Mouse (Mus musculus) heart, adult 2 months (tissue): ENCODE measurements around the gene Hnrnpul1. TPM values are rescaled to one million over a fixed set of nuclear protein-coding genes. Genes with fewer than 3 reads are reported as not detected.

Source experiments
- DNase-seq, 2 experiments: peaks; one replicate each; pipeline ENCODE4 v3.0.0; 2021
- H3K27ac ChIP-seq: fragments of 200-600 bp; 2 replicates; pipeline ENCODE4 v1.8.1; 2022
- H3K27me3 ChIP-seq: fragments of 200-500 bp; 2 replicates; pipeline ENCODE4 v1.6.1; 2012; ENCODE audit warnings: mild to moderate bottlenecking, low read length, inconsistent platforms, mixed read lengths; ENCODE audit not compliant: control insufficient read depth, insufficient read depth
- H3K36me3 ChIP-seq: fragments of 200-500 bp; 2 replicates; pipeline ENCODE4 v1.6.1; 2012; ENCODE audit warnings: low read length, inconsistent platforms; ENCODE audit not compliant: control insufficient read depth, insufficient read depth
- H3K4me1 ChIP-seq: fragments of 200-500 bp; 2 replicates; pipeline ENCODE4 v1.6.1; 2011; ENCODE audit warnings: low read length; ENCODE audit not compliant: control insufficient read depth, insufficient read depth
- H3K4me3 ChIP-seq: fragments of 200-600 bp; 2 replicates; pipeline ENCODE4 v1.8.1; 2022
- H3K79me2 ChIP-seq: fragments of 200-500 bp; replicated peaks from 2 replicates; pipeline ENCODE4 v1.6.1; 2012; ENCODE audit warnings: mild to moderate bottlenecking, inconsistent platforms, low read length, moderate library complexity, mixed read lengths; ENCODE audit not compliant: control insufficient read depth, insufficient read depth
- H3K9ac ChIP-seq: fragments of 200-500 bp; 2 replicates; pipeline ENCODE4 v1.6.1; 2012; ENCODE audit warnings: low read depth, mild to moderate bottlenecking, control low read depth, inconsistent platforms, low read length, mixed read lengths
- CTCF ChIP-seq: fragments of 200-600 bp; IDR thresholded peaks from 2 replicates; pipeline ENCODE4 v1.8.1; 2022; ENCODE audit warnings: antibody characterized with exemption, mild to moderate bottlenecking, moderate library complexity
- EP300 ChIP-seq: fragments of 200-500 bp; IDR thresholded peaks from 2 replicates; pipeline ENCODE4 v1.6.1; 2011; ENCODE audit warnings: low read depth, low read length, control low read depth; ENCODE audit not compliant: insufficient read depth
- POLR2A ChIP-seq: fragments of 200-500 bp; IDR thresholded peaks from 2 replicates; pipeline ENCODE4 v1.6.1; 2011; ENCODE audit warnings: mild to moderate bottlenecking, low read depth, low read length, control low read depth; ENCODE audit not compliant: insufficient read depth
- WGBS: fragments of 180-500 bp; shearing (Covaris S2); methylation state at CpG from one replicate; pipeline ENCODE4 v1.1.7; 2018; 5-methylcytosine and 5-hydroxymethylcytosine counted together
- intact Hi-C: fragments of 180-260 bp; cut with DNase I; formaldehyde crosslinking; loops from one replicate; pipeline ENCODE4 v1.15.1; 2025
- polyA plus RNA-seq: library from polyadenylated mRNA; depleted of rRNA; stranded (reverse); fragments of >200 nt; gene quantifications from 2 replicates; pipeline ENCODE4 v1.2.3, GENCODE M21; 2012
- total RNA-seq, 2 experiments: library from RNA; stranded (reverse); gene quantifications; 2 replicates each; pipeline ENCODE4 v1.2.3; 2021

Gene Hnrnpul1
- total and polyA plus RNA-seq, 3 experiments: 29.4 to 76.2 (median 71.0) TPM

DNA sequence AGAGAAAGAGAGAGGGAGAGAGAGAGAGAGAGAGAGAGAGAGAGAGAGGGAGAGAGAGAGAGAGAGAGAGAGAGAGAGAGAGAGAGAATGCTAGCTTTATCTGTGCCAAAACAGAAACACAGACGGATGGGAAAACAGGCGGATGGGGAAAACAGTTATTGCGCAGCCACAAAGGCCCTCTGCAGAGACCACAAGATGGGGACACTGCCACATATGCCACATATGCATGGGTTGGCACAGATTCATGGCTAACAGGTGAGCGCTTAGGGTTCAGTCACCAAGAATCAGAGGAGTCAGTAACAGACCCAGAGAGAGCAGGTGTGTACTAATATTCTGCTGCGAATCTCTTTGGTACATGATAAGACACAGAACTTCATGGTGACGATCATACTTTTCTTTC, 28.2 kb upstream of the Hnrnpul1 start:
- Histone ChIP-seq H3K27me3 (no peaks in the 10 kb centered on the region), H3K79me2 (no peaks in the 10 kb centered on the region), H3K36me3 (no peaks in the 10 kb centered on the region; the same call in 1 of the 2 replicates), H3K27ac (peak overlapping the region; percentile 58), H3K9ac (no peak overlapping the region), H3K4me1 (peaks cover 14% of the 10 kb centered on the region), H3K4me3 (no peak overlapping the region)
- 65% methylated on average over 6 of the region's 6 CpGs for WGBS
- no peak for TF ChIP-seq POLR2A
- no peak for TF ChIP-seq EP300
- no peak for TF ChIP-seq CTCF
- no peak for DNase-seq
- intact Hi-C loops: loop anchor here (2.0 kb wide), 1 partner anchor 18 kb away; no protein-coding TSS in a partner anchor

DNA sequence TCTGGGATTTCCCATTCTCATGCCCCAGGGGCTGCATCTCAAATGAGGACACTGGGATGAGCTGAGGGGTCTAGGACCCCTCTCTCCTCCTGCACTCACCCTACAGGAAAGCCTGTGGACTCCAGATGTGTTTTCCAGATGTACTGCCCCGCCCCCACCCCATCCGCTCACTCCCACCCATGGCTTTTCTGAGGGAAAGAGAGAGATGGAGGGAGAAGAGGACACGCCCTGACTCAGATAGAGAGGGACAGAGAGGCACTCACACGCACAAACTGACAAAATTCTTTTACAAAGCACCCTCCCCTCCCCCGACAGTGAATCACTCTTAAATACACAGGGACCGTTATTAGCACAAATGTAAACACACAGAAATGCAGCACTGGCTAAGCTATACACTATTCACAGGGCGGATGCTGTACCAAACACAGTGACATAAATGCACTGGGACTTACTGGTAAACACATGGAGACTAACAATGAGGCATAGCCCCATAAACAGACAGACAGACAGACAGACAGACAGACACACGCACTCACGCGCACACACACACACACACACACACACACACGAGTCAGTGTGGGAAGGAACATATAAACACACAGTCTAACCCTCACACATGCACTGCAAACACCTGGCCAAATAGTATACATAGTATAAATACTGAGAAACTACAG, 27.5 kb upstream of the Hnrnpul1 start:
- no peaks in the 10 kb centered on the region for H3K27me3 ChIP-seq
- DNase-seq: no peak
- 33% methylated on average over 11 of the region's 11 CpGs for WGBS
- H3K4me3 ChIP-seq: peak overlapping the region; percentile 45
- peaks cover 14% of the 10 kb centered on the region for H3K4me1 ChIP-seq
- H3K36me3 ChIP-seq: no peaks in the 10 kb centered on the region; the same call in 1 of the 2 replicates
- intact Hi-C loops: loop anchor here (2.0 kb wide), 1 partner anchor 19 kb away; no protein-coding TSS in a partner anchor
- peak overlapping the region; percentile 69 for H3K9ac ChIP-seq
- no peaks in the 10 kb centered on the region for H3K79me2 ChIP-seq
- H3K27ac ChIP-seq: peak overlapping the region; percentile 83
- TF ChIP-seq CTCF (no peak), EP300 (no peak), POLR2A (peak; percentile 13; the same call in 1 of the 2 replicates)

DNA sequence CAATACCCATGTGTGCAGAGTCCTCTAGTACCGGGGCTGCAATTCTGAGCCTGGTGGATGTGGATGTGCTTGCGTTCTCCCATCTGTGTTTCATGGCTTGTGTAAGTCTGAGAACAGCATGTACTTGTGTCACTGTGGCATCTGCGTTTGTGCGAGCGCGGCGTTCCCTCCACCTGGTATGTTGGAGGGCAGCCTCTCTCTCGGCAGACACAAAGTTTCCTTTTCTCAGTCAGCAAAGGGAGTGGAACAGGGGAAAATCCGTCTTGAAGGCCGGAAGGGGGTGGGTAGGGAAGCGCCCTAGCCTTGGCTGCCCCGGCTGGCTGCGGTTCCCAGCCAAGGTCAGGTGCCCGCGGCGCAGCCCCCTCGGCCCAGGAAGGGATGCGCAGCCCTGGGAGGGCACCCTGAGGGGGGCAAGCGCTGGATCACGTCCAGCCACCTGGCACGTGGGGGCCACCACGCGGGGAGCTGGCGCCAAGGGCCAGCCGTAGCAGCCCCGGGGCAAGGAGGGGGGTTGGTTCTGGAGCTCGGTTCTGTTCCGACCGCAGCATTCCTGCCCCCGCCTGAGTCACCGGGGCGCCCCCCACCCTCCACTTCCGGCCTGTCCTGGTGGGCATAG, 26.9 kb upstream of the Hnrnpul1 start:
- Histone ChIP-seq H3K4me1 (peaks cover 15% of the 10 kb centered on the region), H3K9ac (peak overlapping the region; percentile 69), H3K4me3 (peak overlapping the region; percentile 45), H3K27me3 (no peaks in the 10 kb centered on the region), H3K36me3 (no peaks in the 10 kb centered on the region; the same call in 1 of the 2 replicates), H3K79me2 (no peaks in the 10 kb centered on the region), H3K27ac (peak overlapping the region; percentile 83)
- TF ChIP-seq POLR2A: peak; percentile 39; the same call in 1 of the 2 replicates
- no peak for TF ChIP-seq CTCF
- peak; percentile 70; the same call in 1 of the 2 replicates for TF ChIP-seq EP300
- 3% methylated on average over 31 of the region's 33 CpGs for WGBS
- intact Hi-C loops: no loop called here
- peak; percentile 67 to 71 for DNase-seq

- Histone ChIP-seq H3K36me3 (no peaks in the 10 kb centered on the region; the same call in 1 of the 2 replicates), H3K27me3 (no peaks in the 10 kb centered on the region), H3K4me3 (no peak overlapping the region), H3K79me2 (no peaks in the 10 kb centered on the region), H3K4me1 (peaks cover 15% of the 10 kb centered on the region), H3K27ac (peak overlapping the region; percentile 83), H3K9ac (no peak overlapping the region; the same call in 1 of the 2 replicates)
- WGBS: 48% methylated on average over 4 of the region's 4 CpGs
- TF ChIP-seq EP300 (no peak), POLR2A (no peak), CTCF (no peak)
- intact Hi-C loops: no loop called here
- peak in 1 of 2 experiments; percentile 35 for DNase-seq
These were observed 26.2 kb upstream of the Hnrnpul1 start for GRCm38 (mm10) chr7:25780753-25781152.

DNA sequence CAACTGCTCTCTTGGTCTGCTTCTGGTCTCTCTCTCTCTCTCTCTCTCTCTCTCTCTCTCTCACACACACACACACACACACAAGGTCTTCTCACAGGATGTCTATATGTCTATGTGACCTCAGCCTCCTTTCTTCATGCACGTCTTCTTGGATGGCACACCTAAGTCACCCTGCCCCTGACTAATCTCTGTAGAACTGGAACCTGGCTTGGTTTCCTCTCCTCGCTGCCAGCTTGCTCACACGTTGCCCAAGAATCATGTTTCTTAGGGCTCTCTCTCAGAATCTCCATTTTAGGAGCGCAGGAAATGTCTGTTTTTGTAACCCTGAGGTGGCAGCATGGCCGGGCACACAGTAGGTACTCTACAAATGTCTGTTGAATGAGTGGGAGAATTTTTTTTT, 25.5 kb upstream of the Hnrnpul1 start:
- H3K27ac ChIP-seq: no peak overlapping the region; the same call in 1 of the 2 replicates
- WGBS: 80% methylated on average over 5 of the region's 5 CpGs
- H3K36me3 ChIP-seq: no peaks in the 10 kb centered on the region; the same call in 1 of the 2 replicates
- H3K4me3 ChIP-seq: no peak overlapping the region
- no peak overlapping the region for H3K9ac ChIP-seq
- intact Hi-C loops: no loop called here
- peaks cover 15% of the 10 kb centered on the region for H3K4me1 ChIP-seq
- DNase-seq: no peak
- H3K79me2 ChIP-seq: no peaks in the 10 kb centered on the region
- no peak for TF ChIP-seq POLR2A
- no peak for TF ChIP-seq CTCF
- TF ChIP-seq EP300: no peak
- H3K27me3 ChIP-seq: no peaks in the 10 kb centered on the region

DNA sequence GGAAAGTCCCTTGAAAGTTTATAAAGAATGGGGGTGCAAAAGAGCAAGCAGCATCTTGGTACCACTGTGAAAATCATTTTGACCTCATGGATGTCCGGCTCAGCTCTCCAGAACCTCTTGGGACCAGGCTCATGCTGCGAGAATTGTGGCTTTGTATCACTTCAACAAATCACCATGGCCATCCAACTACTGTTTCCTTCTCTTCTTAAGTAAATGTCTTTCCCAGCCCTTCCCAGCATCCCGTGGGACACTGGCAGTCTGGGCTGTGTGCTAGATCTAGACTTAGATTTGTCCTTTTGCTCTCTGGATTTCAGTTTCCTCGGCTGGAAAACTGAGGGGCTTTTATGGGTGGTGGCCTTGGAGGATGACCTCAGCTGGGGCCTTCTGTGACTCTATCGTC, 13.7 kb upstream of the Hnrnpul1 start:
- H3K79me2 ChIP-seq: no peaks in the 10 kb centered on the region
- intact Hi-C loops: no loop called here
- H3K27me3 ChIP-seq: no peaks in the 10 kb centered on the region
- H3K4me1 ChIP-seq: peaks cover 14% of the 10 kb centered on the region
- WGBS: 49% methylated on average over 5 of the region's 5 CpGs
- H3K36me3 ChIP-seq: no peaks in the 10 kb centered on the region; the same call in 1 of the 2 replicates
- peak overlapping the region; percentile 33 for H3K27ac ChIP-seq
- DNase-seq: no peak
- TF ChIP-seq EP300 (0 out of 2 replicates have a peak, but pooled peaks have one; percentile 64), CTCF (no peak), POLR2A (0 out of 2 replicates have a peak, but pooled peaks have one; percentile 21)
- H3K9ac ChIP-seq: no peak overlapping the region
- no peak overlapping the region for H3K4me3 ChIP-seq
